Mouse (Mus musculus) bone marrow macrophage, adult 2 months (primary cell): Measurements from ENCODE around the gene Pyy.

Experiments
- CTCF ChIP-seq: IDR thresholded peaks from 2 replicates; pipeline ENCODE4 v1.5.1; 2012; ENCODE audit warnings: low read depth, mild to moderate bottlenecking, low read length, moderate library complexity
- POLR2A ChIP-seq: IDR thresholded peaks from 2 replicates; pipeline ENCODE4 v1.6.1; 2012; ENCODE audit warnings: mild to moderate bottlenecking, low read depth, low read length, borderline replicate concordance

GRCm38 (mm10) chr11:102087931-102088898, 19.4 kb downstream of the Pyy start, which contains the start of gene Mpp2:
- no peak for TF ChIP-seq POLR2A
- no peak for TF ChIP-seq CTCF
